Mouse (Mus musculus) neural tube, embryonic 14.5 days (tissue): ENCODE results near the gene Foxn1. TPM values are rescaled to one million over a fixed set of nuclear protein-coding genes. Genes with fewer than 3 reads are reported as not detected.

Source experiments
- ATAC-seq: fragments of 200-750 bp; cut with Nextera tagmentation; 2 replicates; pipeline ENCODE4 v1.8.0; 2017; ENCODE audit warnings: low read depth, mild to moderate bottlenecking, moderate TSS enrichment, moderate library complexity
- H3K27ac ChIP-seq: fragments of 300-500 bp; sonication (generic); 2 replicates; pipeline ENCODE4 v1.5.1; 2014; ENCODE audit warnings: low read depth, mild to moderate bottlenecking, control low read depth, low read length, moderate library complexity, mixed read lengths
- H3K27me3 ChIP-seq: fragments of 300-500 bp; sonication (generic); 2 replicates; pipeline ENCODE4 v1.6.1; 2014; ENCODE audit warnings: low read length; ENCODE audit not compliant: control insufficient read depth, insufficient read depth
- H3K36me3 ChIP-seq: fragments of 300-500 bp; sonication (generic); 2 replicates; pipeline ENCODE4 v1.6.1; 2014; ENCODE audit warnings: low read length, mixed read lengths; ENCODE audit not compliant: control insufficient read depth, insufficient read depth
- H3K4me1 ChIP-seq: fragments of 300-500 bp; sonication (generic); 2 replicates; pipeline ENCODE4 v1.6.1; 2014; ENCODE audit warnings: low read length; ENCODE audit not compliant: control insufficient read depth, insufficient read depth
- H3K4me2 ChIP-seq: fragments of 300-500 bp; sonication (generic); 2 replicates; pipeline ENCODE4 v1.6.1; 2014; ENCODE audit warnings: mild to moderate bottlenecking, low read depth, low read length, control low read depth
- H3K4me3 ChIP-seq: fragments of 300-500 bp; sonication (generic); 2 replicates; pipeline ENCODE4 v1.5.1; 2014; ENCODE audit warnings: low read depth, low read length, control low read depth, mixed read lengths
- H3K9ac ChIP-seq: fragments of 300-500 bp; sonication (generic); replicated peaks from 2 replicates; pipeline ENCODE4 v1.6.1; 2014; ENCODE audit warnings: low read depth, mild to moderate bottlenecking, control low read depth, low read length, mixed read lengths
- H3K9me3 ChIP-seq: fragments of 300-500 bp; sonication (generic); 2 replicates; pipeline ENCODE4 v1.6.1; 2016; ENCODE audit warnings: low read length; ENCODE audit not compliant: control insufficient read depth
- WGBS: fragments of 180-500 bp; shearing (Covaris S2); extraction: QIAGEN DNeasy Blood & Tissue Kit; methylation state at CpG from one replicate; pipeline ENCODE4 v1.1.7; 2014; 5-methylcytosine and 5-hydroxymethylcytosine counted together
- polyA plus RNA-seq: library from polyadenylated mRNA; unstranded; fragments of >200 nt; fragmentation: Nextera tagmentation; extraction: Ambion mirVana; gene quantifications from 2 replicates; pipeline ENCODE4 v1.2.1, GENCODE M21; 2014

Gene Foxn1
- polyA plus RNA-seq, 1 experiment from 2014 or later = not detected

GRCm38 (mm10) chr11:78344890-78345715, 41.3 kb downstream of the Foxn1 start:
- no peak overlapping the region for H3K27ac ChIP-seq
- no peak overlapping the region; the same call in 1 of the 2 replicates for H3K9ac ChIP-seq
- H3K4me2 ChIP-seq = peak overlapping the region; percentile 70; the same call in 1 of the 2 replicates
- no peak overlapping the region for H3K4me3 ChIP-seq
- H3K36me3 ChIP-seq = peaks cover 8% of the 10 kb centered on the region; the same call in 1 of the 2 replicates
- ATAC-seq = no peak
- H3K27me3 ChIP-seq = no peaks in the 10 kb centered on the region
- 66% methylated on average over 8 of the region's 8 CpGs for WGBS
- no peaks in the 10 kb centered on the region for H3K9me3 ChIP-seq
- H3K4me1 ChIP-seq = peaks cover 12% of the 10 kb centered on the region

DNA sequence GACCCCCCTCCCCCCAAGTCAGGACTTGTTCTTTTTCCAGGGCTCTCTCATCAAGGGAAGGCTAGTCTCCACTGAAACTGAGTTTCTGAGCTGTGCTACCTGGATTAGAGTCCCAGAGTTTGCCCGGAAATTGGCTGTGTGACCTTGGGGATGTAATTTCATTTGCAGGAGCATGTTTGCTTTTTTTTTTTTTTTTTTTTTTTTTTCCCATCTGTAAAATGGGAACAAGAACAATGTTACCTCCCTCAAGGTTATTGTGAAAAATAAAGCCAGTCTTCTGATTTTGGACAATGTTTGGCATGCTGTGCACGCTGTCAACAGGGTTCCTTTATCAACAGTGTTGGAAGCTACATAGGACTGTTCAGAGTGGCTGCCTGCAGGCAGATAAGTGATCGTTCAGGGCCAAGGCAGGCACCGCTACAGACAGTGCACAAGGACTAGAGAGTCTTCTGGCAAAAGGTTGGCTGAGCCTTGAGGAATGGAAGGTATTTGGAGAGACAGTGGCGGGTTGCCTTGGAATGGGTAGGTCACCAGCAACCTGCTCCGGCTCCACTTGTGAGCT, 41.9 kb downstream of the Foxn1 start:
- ATAC-seq = no peak
- Histone ChIP-seq H3K4me1 (peaks cover 12% of the 10 kb centered on the region), H3K4me2 (peak overlapping the region; percentile 70), H3K27ac (peak overlapping the region; percentile 84; the same call in 1 of the 2 replicates), H3K27me3 (no peaks in the 10 kb centered on the region), H3K9ac (peak overlapping the region; percentile 94), H3K9me3 (no peaks in the 10 kb centered on the region), H3K4me3 (peak overlapping the region; percentile 84), H3K36me3 (peaks cover 15% of the 10 kb centered on the region; the same call in 1 of the 2 replicates)
- 89% methylated on average over 6 of the region's 6 CpGs for WGBS

- Histone ChIP-seq H3K9ac (peak within 1 kb of the TSS; percentile 94), H3K9me3 (no peaks in the 10 kb centered on the region), H3K4me2 (peak within 1 kb of the TSS; percentile 70), H3K4me1 (peaks cover 12% of the 10 kb centered on the region), H3K4me3 (peak within 1 kb of the TSS; percentile 84), H3K36me3 (peaks cover 22% of the 10 kb centered on the region), H3K27ac (peak within 1 kb of the TSS; percentile 84), H3K27me3 (no peaks in the 10 kb centered on the region)
- 1% methylated on average over 53 of the region's 66 CpGs for WGBS
- ATAC-seq = peak; percentile 79
Observed at GRCm38 (mm10) chr11:78343381-78344327, 42.7 kb downstream of the Foxn1 start, which contains the start of gene Unc119. Gene Unc119, plus strand, starts transcription at chr11:78343482.

DNA sequence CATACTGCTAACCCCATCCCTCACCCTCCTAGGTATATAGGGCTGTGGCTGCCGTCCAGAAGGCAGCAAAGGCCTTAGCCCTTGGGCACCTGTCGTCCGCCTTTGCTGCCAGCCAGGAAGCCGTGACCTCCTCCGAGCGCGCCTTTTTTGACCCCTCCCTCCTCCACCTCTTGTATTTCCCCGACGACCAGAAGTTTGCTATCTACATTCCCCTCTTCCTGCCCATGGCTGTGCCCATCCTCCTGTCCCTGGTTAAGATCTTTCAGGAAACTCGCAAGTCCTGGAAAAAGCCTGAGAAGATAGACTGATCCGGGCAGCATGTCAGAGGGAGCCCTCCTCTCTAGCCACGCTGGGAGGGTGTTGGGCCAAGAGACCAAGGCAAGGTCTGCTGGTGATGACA, 44.7 kb downstream of the Foxn1 start:
- H3K9ac ChIP-seq = no peak overlapping the region
- WGBS = 91% methylated on average over 12 of the region's 12 CpGs
- ATAC-seq = no peak

GRCm38 (mm10) chr11:78337040-78337439, 49.3 kb downstream of the Foxn1 start:
- ATAC-seq = no peak
- Histone ChIP-seq H3K9me3 (no peaks in the 10 kb centered on the region), H3K4me1 (no peaks in the 10 kb centered on the region), H3K4me3 (no peak overlapping the region), H3K36me3 (peaks cover 27% of the 10 kb centered on the region), H3K27me3 (no peaks in the 10 kb centered on the region), H3K27ac (no peak overlapping the region), H3K4me2 (no peak overlapping the region), H3K9ac (no peak overlapping the region)
- 95% methylated on average over 8 of the region's 8 CpGs for WGBS

More for the DNA sequence above, 44.7 kb downstream of the Foxn1 start:
- Histone ChIP-seq H3K4me2 (no peak overlapping the region), H3K36me3 (peaks cover 22% of the 10 kb centered on the region), H3K27me3 (no peaks in the 10 kb centered on the region), H3K9me3 (no peaks in the 10 kb centered on the region), H3K4me1 (peaks cover 12% of the 10 kb centered on the region), H3K27ac (no peak overlapping the region), H3K4me3 (no peak overlapping the region)

DNA sequence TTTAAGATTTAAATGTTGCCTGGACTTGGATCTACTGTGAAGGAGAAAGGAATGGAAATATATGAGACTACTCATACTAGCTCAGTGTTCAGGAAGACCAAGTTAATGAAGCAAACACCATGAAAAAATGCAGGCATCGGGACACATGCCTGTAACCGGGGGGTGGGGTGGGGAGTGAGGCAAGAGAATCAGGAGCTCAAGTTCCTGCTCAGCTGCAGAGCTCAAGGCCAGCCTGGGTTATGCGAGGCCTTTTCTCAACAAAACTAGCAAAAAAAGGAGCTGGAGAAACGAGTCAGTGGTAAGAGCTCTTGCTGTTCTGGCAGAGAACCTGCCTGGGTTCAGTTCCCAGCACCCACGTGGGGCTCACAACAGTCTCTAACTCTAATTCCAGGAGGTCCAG, 52.4 kb downstream of the Foxn1 start:
- peaks cover 15% of the 10 kb centered on the region for H3K36me3 ChIP-seq
- H3K4me2 ChIP-seq = no peak overlapping the region
- H3K27me3 ChIP-seq = no peaks in the 10 kb centered on the region
- WGBS = 94% methylated on average over 5 of the region's 5 CpGs
- H3K4me3 ChIP-seq = no peak overlapping the region
- peaks cover 7% of the 10 kb centered on the region for H3K4me1 ChIP-seq
- no peaks in the 10 kb centered on the region for H3K9me3 ChIP-seq
- no peak overlapping the region for H3K27ac ChIP-seq
- no peak for ATAC-seq
- H3K9ac ChIP-seq = no peak overlapping the region

- no peak overlapping the region for H3K27ac ChIP-seq
- no peak overlapping the region for H3K4me3 ChIP-seq
- H3K4me2 ChIP-seq = no peak overlapping the region
- peaks cover 10% of the 10 kb centered on the region for H3K4me1 ChIP-seq
- no peak overlapping the region for H3K9ac ChIP-seq
- no peak for ATAC-seq
- H3K27me3 ChIP-seq = no peaks in the 10 kb centered on the region
- no peaks in the 10 kb centered on the region for H3K9me3 ChIP-seq
- 97% methylated on average over 12 of the region's 12 CpGs for WGBS
- H3K36me3 ChIP-seq = 0 out of 2 replicates have a peak, but pooled peaks cover 11% of the 10 kb centered on the region
Observed at GRCm38 (mm10) chr11:78332676-78333075, 53.7 kb downstream of the Foxn1 start.

GRCm38 (mm10) chr11:78328512-78329056, 57.8 kb downstream of the Foxn1 start:
- 1% methylated on average over 40 of the region's 41 CpGs for WGBS
- Histone ChIP-seq H3K9me3 (no peaks in the 10 kb centered on the region), H3K4me1 (peaks cover 10% of the 10 kb centered on the region), H3K9ac (peak overlapping the region; percentile 77), H3K4me3 (peak overlapping the region; percentile 88), H3K4me2 (peak overlapping the region; percentile 93), H3K27ac (no peak overlapping the region), H3K27me3 (no peaks in the 10 kb centered on the region), H3K36me3 (no peaks in the 10 kb centered on the region)
- peak; percentile 75 for ATAC-seq
